Mouse (Mus musculus) heart, postnatal 14 days (tissue): ENCODE results near the gene Cyp8b1. TPM values are rescaled to one million over a fixed set of nuclear protein-coding genes. Genes with fewer than 3 reads are reported as not detected.
A peak's percentile ranks its signal among the peaks of the same experiment; 100 is the strongest.

Experiments
- DNase-seq, 2 experiments: peaks; one replicate each; pipeline ENCODE4 v3.0.0; 2021 to 2022
- intact Hi-C: fragments of 180-260 bp; cut with DNase I; formaldehyde crosslinking; loops from one replicate; pipeline ENCODE4 v1.15.1; 2025
- long read RNA-seq, 2 experiments: library from polyadenylated mRNA; stranded (forward); transcript quantifications; one replicate each; pipeline ENCODE4 v2.0.0; 2021
- total RNA-seq, 2 experiments: library from RNA; stranded (reverse); gene quantifications; 2 replicates each; pipeline ENCODE4 v1.2.3; 2021

Gene Cyp8b1
- total RNA-seq: under 1 TPM in 1 of 2 experiments, not detected in 1; 0.10 TPM
- long read RNA-seq, experiment 1: 0 reads
- long read RNA-seq, experiment 2: 0 reads

DNA sequence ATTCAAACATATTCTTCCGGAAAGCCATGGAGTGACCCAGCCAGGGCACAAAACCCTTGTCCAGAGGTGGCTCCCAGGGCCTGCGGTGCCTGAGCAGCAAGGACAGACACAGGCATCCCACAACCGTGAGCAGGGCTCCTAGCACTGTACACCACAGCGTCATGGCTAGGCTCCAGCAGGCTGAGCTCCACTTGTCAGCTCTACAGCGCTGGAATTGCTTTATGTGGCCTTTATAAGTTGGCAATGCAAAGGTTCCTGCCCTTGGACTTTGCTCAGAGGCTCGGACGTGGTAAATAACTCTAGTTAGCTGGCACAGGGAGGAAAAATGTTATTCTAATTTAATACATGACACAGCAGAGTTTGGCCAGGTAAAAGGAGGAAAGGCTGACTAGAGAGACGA lies at the start of gene Cyp8b1:
TSS of gene Cyp8b1 (minus strand) at position 204 of the 400 bp plus-strand sequence.
- no peak for DNase-seq
- intact Hi-C loops: no loop called here

- intact Hi-C loops: no loop called here
- DNase-seq: no peak
These were observed 48.8 kb upstream of the Cyp8b1 start for GRCm38 (mm10) chr9:121964941-121965340.

GRCm38 (mm10) chr9:121959966-121960635 lies 44.0 kb upstream of the Cyp8b1 start:
- intact Hi-C loops: no loop called here
- no peak for DNase-seq

DNA sequence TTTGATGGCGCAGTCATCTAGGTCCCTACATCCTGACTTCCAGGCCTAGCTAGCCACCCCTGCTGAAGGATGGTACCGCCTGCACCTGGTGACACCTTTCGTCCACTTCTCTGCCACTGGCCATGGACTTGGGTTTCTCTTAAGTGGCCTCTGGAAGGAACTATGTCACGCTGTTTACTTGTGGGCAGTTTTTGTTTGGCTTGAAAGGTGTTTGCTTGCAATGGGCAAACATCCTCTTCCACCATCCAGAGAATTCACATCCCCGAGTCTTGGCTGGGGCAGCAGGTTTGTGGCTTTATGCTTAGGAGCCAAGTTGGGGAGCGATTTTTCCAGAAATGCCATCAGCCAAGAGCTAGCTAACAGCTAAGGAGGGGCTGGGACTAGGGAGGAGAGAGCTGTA lies 36.5 kb upstream of the Cyp8b1 start:
- intact Hi-C loops: no loop called here
- DNase-seq: no peak

DNA sequence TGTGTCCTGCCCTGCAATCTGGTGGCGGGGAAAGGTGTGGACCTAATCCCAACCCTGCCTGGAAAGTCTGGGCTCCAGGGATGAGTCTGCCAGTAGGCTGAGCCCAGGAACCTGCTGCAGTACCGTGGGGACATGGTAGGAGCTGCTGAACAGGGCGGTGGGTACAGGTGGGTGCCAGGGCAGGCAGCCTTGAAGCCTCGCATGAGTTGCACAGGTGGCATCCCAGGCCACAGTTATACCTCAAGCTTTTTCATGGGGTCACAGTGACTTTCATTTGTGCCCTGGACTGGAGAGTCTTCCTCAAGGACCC lies 35.0 kb upstream of the Cyp8b1 start:
- DNase-seq: no peak
- intact Hi-C loops: no loop called here

DNA sequence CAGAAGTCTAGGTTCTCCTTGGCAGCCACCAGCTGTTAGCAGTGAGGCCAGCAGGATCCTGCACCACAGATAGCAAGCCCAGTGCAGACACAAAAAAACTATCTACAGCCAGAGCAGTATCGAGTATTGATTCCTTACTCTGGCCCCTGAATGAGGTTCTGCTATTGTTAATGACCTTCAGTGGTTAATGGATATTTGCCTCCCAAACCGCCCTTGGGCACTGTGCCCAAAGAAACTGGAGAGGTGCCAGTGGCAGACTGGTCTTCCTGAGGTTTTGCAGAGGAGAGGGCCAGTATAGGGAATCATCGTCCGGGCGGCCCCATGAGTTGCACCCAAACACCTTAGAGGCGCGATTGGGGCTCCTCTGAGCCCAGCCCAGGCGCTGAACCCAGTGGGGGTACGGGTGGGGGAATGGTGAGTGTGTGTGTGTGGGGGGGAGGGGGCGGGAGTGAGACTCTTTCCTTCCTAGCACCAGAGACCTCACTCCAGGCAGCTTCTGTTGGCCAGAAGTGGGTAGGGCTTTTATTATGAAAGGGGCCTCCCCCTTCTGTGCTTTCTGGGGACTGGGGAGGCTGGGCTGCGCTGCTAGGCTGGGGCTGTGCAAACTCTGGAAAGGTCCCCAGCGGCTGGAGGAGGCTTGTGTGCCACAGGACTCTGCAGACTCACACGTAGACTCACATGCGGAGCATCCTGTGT lies 34.5 kb upstream of the Cyp8b1 start, which contains the start of gene Fam198a:
TSS of gene Fam198a (plus strand) at position 571 of the 696 bp plus-strand sequence.
- DNase-seq: peak; percentile 75 to 84
- intact Hi-C loops: no loop called here

DNA sequence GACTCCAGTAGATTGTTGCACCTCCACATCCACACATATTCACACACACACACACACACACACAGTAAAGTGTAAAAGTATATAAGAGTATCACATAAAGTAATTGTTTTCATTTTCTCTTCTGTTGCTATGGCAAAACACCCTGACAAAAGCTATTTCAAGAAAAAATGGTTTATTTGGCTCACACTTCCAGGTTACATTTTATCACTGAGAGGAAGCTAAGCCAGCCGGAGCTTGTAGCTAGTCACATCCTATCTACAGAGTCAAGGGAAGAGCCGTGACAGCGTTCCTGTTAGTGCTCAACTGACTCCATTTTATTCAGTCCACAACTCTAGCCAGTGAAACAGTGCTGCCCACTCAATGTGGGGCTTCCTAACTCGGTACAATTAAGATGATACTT lies 32.3 kb upstream of the Cyp8b1 start:
- intact Hi-C loops: loop anchor here (1.0 kb wide), 1 partner anchor 37 kb away; no protein-coding TSS in a partner anchor
- no peak for DNase-seq

GRCm38 (mm10) chr9:121947784-121948183 lies 31.7 kb upstream of the Cyp8b1 start:
- intact Hi-C loops: loop anchor here (1.0 to 2.0 kb wide), 2 partner anchors 38 to 363 kb away; no protein-coding TSS in a partner anchor

GRCm38 (mm10) chr9:121943628-121944027 lies 27.5 kb upstream of the Cyp8b1 start:
- intact Hi-C loops: no loop called here
- DNase-seq: no peak

More at GRCm38 (mm10) chr9:121947784-121948183, 31.7 kb upstream of the Cyp8b1 start:
- DNase-seq: peak; percentile 70 to 76

- intact Hi-C loops: no loop called here
- DNase-seq: no peak
These were observed 26.9 kb upstream of the Cyp8b1 start for GRCm38 (mm10) chr9:121943005-121943404.

- DNase-seq: no peak
- intact Hi-C loops: no loop called here
These were observed 21.8 kb upstream of the Cyp8b1 start for GRCm38 (mm10) chr9:121937944-121938355.

DNA sequence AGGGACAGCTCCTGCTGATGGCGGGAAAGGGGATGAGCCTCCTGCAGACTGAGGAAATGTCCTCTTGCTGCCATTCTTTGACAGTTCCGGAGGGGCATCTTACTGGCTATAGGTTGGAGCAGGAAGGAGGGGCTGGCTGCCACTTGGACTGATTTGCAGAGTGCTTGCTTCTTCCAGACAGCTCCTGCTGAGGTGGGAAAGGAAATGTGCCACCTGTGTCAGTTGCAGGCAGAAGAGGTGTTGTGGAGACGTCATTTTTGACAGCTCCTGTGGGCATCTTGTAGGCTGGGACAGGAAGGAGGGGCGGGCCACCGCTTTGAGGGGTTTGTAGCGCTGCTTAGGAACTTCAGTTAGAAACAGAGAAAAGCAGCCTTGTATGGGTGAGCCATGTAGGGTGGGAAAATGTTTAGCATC lies 21.4 kb upstream of the Cyp8b1 start:
- intact Hi-C loops: no loop called here
- no peak for DNase-seq

- intact Hi-C loops: no loop called here
- no peak for DNase-seq
These were observed 20.8 kb upstream of the Cyp8b1 start for GRCm38 (mm10) chr9:121936952-121937351.

- DNase-seq: no peak
- intact Hi-C loops: no loop called here
These were observed 18.8 kb upstream of the Cyp8b1 start for GRCm38 (mm10) chr9:121934856-121935255.

DNA sequence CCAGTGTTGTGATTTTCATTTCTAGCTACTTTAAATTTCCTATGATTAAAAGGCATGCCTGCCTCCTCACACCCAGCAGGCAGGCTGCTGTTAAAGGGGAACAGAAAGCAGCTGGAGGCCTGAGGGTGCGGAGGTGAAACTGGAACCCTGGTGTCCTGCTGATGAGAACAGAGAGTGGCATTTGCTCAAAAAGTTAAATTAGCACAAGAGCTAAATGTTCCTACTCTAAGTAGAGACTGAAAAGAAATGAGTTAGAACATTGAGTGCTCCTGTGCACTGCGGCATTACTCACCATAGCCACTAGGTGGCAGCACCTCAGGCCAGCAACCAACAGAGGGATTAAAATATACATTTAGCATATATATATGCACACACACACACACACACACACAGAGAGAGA lies 12.4 kb upstream of the Cyp8b1 start:
- peak; percentile 52 to 58 for DNase-seq
- intact Hi-C loops: loop anchor here (5.0 kb wide), 1 partner anchor 51 kb away; no protein-coding TSS in a partner anchor

DNA sequence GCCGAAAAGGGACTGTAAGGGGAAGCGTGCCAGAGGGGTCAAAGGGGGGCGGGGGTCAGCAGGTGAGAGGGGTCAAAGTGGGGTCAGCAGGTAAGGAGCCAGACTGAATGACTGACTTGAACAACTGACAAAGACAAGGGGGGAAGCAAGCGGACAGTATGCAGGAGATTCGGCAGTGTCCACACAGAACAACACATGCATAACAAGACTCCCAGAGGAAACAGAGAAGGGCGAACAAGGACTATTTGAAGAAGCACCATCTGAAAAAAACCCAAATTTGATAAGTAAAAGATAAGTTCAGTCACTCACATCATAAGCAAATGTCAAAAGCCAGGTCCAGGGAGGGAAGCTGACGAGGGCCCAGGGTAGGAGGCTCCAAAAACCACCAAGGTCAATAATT lies 11.6 kb upstream of the Cyp8b1 start:
- intact Hi-C loops: loop anchor here (5.0 kb wide), 1 partner anchor 50 kb away; no protein-coding TSS in a partner anchor
- DNase-seq: no peak

DNA sequence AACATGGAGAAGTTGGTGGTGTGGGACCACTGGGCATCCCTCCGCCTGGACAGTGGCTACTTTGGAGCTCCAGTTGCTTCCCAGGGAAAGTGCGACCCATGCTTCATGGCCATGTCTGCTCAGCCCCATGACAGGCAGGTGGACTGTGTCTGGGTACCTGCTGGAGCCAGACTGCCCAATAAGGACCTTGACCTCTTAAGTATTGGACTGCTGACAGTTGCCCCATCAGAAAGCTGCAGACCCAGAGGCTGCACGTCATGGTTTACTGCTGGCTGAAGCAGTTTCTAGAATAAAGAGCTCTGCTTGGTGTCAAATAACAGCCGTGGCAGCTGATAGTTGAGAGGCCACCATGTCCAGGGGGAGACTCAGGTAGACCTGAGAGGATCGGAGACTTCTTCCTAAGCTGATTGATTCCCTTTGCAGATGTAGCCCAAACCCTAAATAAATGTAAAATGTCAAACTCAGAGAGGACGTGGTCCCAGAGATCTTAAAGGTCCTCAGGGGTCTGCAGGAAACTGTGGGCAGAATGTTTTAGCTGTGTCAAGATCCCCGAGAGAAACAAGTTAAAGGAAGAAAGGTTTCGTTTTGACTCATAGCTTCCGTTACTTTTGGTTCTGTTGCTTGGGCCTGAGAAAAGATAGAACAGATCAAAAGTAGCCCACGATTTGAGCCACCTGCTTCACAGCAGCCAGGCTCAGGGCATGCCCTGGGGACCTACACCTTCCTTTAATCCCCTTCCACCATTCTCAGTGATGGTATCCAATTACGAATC lies 10.7 kb upstream of the Cyp8b1 start:
- DNase-seq: no peak
- intact Hi-C loops: loop anchor here (5.0 kb wide), 1 partner anchor 50 kb away; no protein-coding TSS in a partner anchor

DNA sequence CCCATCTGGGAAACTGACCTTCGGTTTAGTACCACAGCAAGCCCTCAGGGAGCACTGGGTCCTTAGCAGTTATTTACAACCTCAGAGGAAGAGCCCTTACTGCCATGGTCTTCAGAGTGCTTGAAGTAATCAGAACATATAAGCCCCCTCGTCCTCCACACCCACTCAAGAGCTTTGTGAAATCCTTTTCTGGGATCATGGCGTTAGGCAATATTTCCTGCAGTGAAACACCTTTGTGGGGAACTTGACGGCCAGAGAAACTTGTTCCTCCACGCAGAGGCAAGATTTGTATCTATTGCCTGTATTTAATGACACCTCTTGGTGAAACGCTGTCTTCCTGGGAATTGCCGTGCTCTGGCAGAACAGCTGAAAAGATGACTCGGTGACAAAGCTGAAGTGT lies 9.9 kb upstream of the Cyp8b1 start:
- intact Hi-C loops: loop anchor here (5.0 kb wide), 1 partner anchor 49 kb away; no protein-coding TSS in a partner anchor
- DNase-seq: no peak

GRCm38 (mm10) chr9:121924901-121925560 lies 8.9 kb upstream of the Cyp8b1 start:
- DNase-seq: no peak
- intact Hi-C loops: loop anchor here (5.0 kb wide), 1 partner anchor 48 kb away; no protein-coding TSS in a partner anchor

DNA sequence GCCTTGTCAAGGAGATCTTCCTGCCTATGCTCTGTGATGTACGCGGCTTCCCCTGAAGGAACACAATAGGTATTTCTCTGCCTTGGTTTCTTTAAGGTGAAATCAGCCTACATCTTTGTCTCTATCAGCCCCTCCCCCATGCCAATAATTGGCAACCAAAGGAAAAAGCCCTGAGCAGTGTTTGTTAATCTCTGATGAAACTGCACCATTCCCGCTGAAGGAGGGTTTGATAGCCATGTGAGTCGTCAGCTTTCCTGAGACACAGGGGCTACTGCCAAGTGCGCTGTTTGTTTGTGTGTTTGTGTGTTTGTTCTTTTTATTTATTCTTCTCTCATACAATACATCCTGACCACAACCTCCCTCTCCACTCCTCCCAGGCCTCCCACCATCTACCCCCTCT lies 7.8 kb upstream of the Cyp8b1 start:
- intact Hi-C loops: no loop called here
- no peak for DNase-seq
